Mouse (Mus musculus) testis, postnatal 14 days (tissue): ENCODE measurements around the gene Lemd2.

Source experiments
- DNase-seq: peaks from one replicate; pipeline ENCODE4 v3.0.0; 2021; ENCODE audit warnings: low spot score

The Lemd2 gene

DNA sequence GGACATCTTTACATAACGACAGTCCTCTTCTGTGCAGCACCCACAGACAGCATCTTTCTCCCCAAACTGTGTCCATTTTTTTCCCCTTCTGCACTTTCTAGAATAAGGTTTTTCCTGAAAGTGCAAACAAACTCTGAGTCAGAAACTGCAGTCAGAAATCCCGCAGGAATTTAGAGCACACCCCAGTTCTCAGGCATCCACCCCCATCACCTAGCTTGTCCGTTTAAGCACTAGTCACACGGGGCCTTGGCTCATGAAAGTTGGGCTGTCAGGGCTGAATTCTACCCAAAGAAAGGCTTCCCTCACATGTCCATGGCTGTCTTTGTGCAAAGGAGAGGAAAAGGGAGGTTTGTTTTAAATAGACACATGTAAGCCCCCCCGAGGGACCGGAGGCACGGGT, 23.0 kb upstream of the Lemd2 start:
- no peak for DNase-seq

- DNase-seq = no peak
Observed at GRCm38 (mm10) chr17:27226701-27227100, 22.4 kb upstream of the Lemd2 start.

DNA sequence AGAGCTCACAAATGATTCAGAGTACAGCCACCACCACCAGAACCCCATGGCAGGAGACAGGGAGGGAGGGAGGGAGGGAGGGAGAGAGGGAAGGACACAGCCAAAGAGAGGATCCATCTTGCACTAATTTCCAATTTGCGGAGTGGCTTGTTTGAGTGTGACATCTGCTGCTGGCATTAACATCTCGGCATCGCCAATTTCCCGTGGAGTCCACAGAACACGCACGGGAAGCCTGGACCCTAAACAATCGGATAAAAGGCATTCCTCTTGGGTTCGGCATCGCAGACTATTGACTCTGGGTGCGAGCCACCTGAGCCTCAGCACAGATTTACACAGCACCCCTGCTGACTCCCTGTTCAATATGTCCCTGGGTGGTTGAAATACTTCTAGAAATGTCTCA, 21.5 kb upstream of the Lemd2 start:
- no peak for DNase-seq

GRCm38 (mm10) chr17:27223821-27224220, 19.6 kb upstream of the Lemd2 start:
- DNase-seq = no peak

- no peak for DNase-seq
Observed at GRCm38 (mm10) chr17:27221562-27221961, 17.3 kb upstream of the Lemd2 start.

- no peak for DNase-seq
Observed at GRCm38 (mm10) chr17:27218916-27219315, 14.6 kb upstream of the Lemd2 start.

DNA sequence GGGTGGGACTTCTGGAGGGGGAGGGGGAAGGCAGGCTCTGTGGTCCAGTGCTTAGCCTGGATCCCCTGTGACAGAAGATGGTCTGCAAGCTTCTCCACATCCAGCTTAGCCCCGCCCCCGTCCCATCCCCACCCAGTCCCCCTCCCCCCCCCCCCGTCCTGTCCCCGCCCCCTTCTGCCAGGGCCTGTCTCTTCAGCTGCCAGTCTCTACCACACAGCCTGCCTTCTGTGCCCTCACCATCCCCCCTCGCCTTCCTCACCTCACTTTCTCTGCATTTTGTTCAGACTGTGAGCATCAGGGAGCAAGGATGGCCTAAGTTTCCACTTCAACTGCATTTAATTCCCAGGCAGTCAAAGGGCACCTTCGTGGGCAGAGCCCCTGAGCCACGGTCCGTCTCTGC, 14.1 kb upstream of the Lemd2 start:
- DNase-seq = no peak

GRCm38 (mm10) chr17:27212768-27213525, 8.7 kb upstream of the Lemd2 start:
- peak; percentile 64 for DNase-seq

GRCm38 (mm10) chr17:27212006-27212405, 7.7 kb upstream of the Lemd2 start:
- no peak for DNase-seq

DNA sequence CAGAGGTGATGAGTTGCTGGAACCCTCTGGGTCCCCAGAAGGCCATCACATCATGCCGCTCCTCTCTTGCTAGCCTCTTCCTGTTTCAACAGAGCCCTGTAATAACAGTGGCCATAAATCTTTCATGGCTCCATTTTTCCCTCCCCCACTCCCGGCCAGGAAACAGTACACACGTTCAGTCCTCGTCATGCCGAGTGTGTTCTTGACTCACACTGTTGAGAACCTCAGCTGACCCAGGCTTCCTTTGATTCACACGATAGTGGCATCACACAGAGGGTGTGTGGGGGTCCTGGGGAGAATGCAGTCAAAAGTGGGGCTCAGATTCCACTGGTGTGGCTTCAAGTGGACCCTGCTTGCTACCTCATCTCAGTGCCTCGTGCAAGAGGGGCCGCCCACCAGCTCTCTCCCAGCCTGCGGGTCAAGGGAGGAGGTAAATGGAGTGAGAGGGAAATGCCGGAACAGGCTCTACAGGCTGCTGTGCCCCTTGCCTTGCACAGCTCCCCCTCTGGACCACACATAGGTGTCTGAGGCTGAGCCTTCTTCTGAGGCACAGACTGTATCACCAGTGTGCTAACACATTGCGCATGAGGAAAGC, 2.9 kb upstream of the Lemd2 start:
- DNase-seq = no peak

DNA sequence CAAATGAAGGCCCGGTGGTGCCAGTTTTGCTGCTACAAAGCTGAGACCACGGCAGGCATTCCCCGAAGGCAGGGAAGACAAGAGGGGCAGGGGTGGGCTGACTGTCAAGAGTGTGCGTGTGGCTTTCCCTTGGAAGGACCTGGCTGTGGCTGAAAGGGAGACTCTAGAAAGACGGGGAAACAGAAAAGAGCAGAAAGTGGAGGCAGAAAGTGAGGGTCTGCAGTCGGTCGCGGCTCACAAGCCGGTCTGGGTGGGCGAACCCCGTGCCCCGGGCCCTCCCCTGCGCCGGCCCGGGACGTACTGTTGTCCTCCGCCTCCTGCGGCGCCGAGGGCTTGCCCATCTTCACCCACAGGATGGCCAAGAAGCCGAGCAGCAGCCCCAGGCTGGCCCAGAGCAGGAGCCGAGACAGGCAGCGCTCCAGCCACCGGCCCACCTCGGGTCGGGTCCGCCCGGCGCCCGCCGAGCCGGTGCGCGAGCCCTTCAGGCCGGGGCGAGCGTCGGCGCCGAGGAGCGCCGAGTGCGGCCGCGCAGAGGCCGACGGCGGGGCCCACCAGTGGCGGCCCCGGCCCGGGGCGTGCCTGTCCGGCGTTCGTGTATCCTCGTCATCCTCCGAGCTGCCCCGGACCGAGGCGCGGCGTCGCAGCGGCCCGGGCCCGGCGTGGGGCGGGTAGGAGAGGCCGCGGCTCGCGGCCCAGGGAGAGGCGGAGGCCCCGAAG, 753 bp downstream of the Lemd2 start:
- peak; percentile 79 for DNase-seq

GRCm38 (mm10) chr17:27202919-27203357, 1.3 kb downstream of the Lemd2 start:
- DNase-seq = peak; percentile 36

GRCm38 (mm10) chr17:27201981-27202380, 2.3 kb downstream of the Lemd2 start:
- DNase-seq = no peak

- DNase-seq = no peak
Observed at GRCm38 (mm10) chr17:27200801-27201200, 3.5 kb downstream of the Lemd2 start.

- DNase-seq = peak; percentile 78
Observed at GRCm38 (mm10) chr17:27199864-27200263, 4.4 kb downstream of the Lemd2 start.

- no peak for DNase-seq
Observed at GRCm38 (mm10) chr17:27199205-27199604, 5.1 kb downstream of the Lemd2 start.

GRCm38 (mm10) chr17:27196206-27196605, 8.1 kb downstream of the Lemd2 start:
- no peak for DNase-seq

- DNase-seq = no peak
Observed at GRCm38 (mm10) chr17:27194258-27195185, 9.7 kb downstream of the Lemd2 start.

DNA sequence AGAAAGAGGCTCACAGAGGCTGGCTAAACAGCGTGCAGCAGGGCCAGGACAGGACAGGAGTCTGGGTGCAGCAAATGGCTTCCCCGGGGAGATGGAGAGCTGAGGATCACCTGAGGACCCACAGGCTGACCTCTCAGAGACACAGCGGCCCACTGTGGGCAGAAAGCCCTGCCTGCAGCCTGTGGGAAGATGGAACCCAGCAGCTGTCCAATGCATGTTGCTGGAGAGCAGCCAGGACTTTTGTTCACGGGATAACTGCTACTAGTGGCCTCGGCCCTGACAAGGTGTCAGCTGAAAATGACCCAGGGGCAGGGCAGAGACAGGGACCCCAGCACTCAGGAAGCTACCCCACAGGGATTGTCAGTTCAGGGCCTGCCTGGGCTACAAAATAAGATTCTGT, 12.5 kb downstream of the Lemd2 start:
- DNase-seq = no peak

GRCm38 (mm10) chr17:27191189-27191588, 13.1 kb downstream of the Lemd2 start:
- no peak for DNase-seq

- DNase-seq = no peak
Observed at GRCm38 (mm10) chr17:27189640-27190216, 14.5 kb downstream of the Lemd2 start.

- DNase-seq = no peak
Observed at GRCm38 (mm10) chr17:27188883-27189282, 15.4 kb downstream of the Lemd2 start.
